Mouse (Mus musculus) small intestine, adult 2 months (tissue): ENCODE measurements around the gene Cyth4. TPM values are rescaled to one million over a fixed set of nuclear protein-coding genes. Genes with fewer than 3 reads are reported as not detected.

ENCODE experiments used
- H3K27ac ChIP-seq: fragments of 200-500 bp; 2 replicates; pipeline ENCODE4 v1.5.1; 2012; ENCODE audit warnings: low read depth, low read length, control low read depth, inconsistent platforms; ENCODE audit not compliant: insufficient read depth
- H3K27me3 ChIP-seq: fragments of 200-500 bp; 2 replicates; pipeline ENCODE4 v1.6.1; 2012; ENCODE audit warnings: mild to moderate bottlenecking, moderate library complexity, low read length, inconsistent platforms; ENCODE audit not compliant: control insufficient read depth, insufficient read depth
- H3K36me3 ChIP-seq: fragments of 200-500 bp; 2 replicates; pipeline ENCODE4 v1.6.1; 2012; ENCODE audit warnings: mild to moderate bottlenecking, low read length, control low read depth, inconsistent platforms; ENCODE audit not compliant: control insufficient read depth, insufficient read depth
- H3K4me1 ChIP-seq: fragments of 200-500 bp; 2 replicates; pipeline ENCODE4 v1.6.1; 2012; ENCODE audit warnings: low read length, inconsistent platforms, mixed read lengths; ENCODE audit not compliant: control insufficient read depth, insufficient read depth, insufficient read length
- H3K4me3 ChIP-seq: fragments of 200-500 bp; 2 replicates; pipeline ENCODE4 v1.5.1; 2012; ENCODE audit warnings: low read depth, mild to moderate bottlenecking, control low read depth, inconsistent platforms, low read length, moderate library complexity
- CTCF ChIP-seq: fragments of 200-500 bp; IDR thresholded peaks from 2 replicates; pipeline ENCODE4 v1.5.1; 2012; ENCODE audit warnings: low read depth, mild to moderate bottlenecking, control low read depth, inconsistent platforms, low read length, moderate library complexity, mixed read lengths; ENCODE audit not compliant: insufficient replicate concordance, insufficient read length; ENCODE audit errors: extremely low read depth
- POLR2A ChIP-seq: fragments of 200-500 bp; IDR thresholded peaks from 2 replicates; pipeline ENCODE4 v1.6.1; 2012; ENCODE audit warnings: low read depth, mild to moderate bottlenecking, control low read depth, inconsistent platforms, low read length, moderate library complexity
- WGBS: fragments of 180-500 bp; shearing (Covaris S2); methylation state at CpG from one replicate; pipeline ENCODE4 v1.1.7; 2018; 5-methylcytosine and 5-hydroxymethylcytosine counted together
- polyA plus RNA-seq: library from polyadenylated mRNA; depleted of rRNA; stranded (reverse); fragments of >200 nt; gene quantifications from 2 replicates; pipeline ENCODE4 v1.2.3, GENCODE M21; 2012

Gene Cyth4
- polyA plus RNA-seq, 1 experiment: 12.7 TPM

GRCm38 (mm10) chr15:78599529-78600193 lies 2.8 kb downstream of the Cyth4 start:
- no peak overlapping the region for H3K27ac ChIP-seq
- 70% methylated on average over 13 of the region's 13 CpGs for WGBS
- H3K4me3 ChIP-seq: no peak overlapping the region

GRCm38 (mm10) chr15:78601180-78601579 lies 4.3 kb downstream of the Cyth4 start:
- Histone ChIP-seq H3K27ac (no peak overlapping the region), H3K4me3 (no peak overlapping the region), H3K36me3 (no peaks in the 10 kb centered on the region; the same call in 1 of the 2 replicates), H3K4me1 (peaks cover 4% of the 10 kb centered on the region), H3K27me3 (no peaks in the 10 kb centered on the region)
- TF ChIP-seq CTCF (no peak), POLR2A (no peak)
- WGBS: 58% methylated on average over 6 of the region's 6 CpGs

More at GRCm38 (mm10) chr15:78599529-78600193, 2.8 kb downstream of the Cyth4 start:
- TF ChIP-seq CTCF (no peak), POLR2A (no peak)
- no peaks in the 10 kb centered on the region for H3K27me3 ChIP-seq
- H3K4me1 ChIP-seq: peaks cover 7% of the 10 kb centered on the region
- H3K36me3 ChIP-seq: no peaks in the 10 kb centered on the region; the same call in 1 of the 2 replicates

- H3K4me3 ChIP-seq: no peak overlapping the region
- no peaks in the 10 kb centered on the region for H3K27me3 ChIP-seq
- H3K36me3 ChIP-seq: no peaks in the 10 kb centered on the region; the same call in 1 of the 2 replicates
- peaks cover 6% of the 10 kb centered on the region for H3K4me1 ChIP-seq
- no peak overlapping the region for H3K27ac ChIP-seq
- TF ChIP-seq CTCF: no peak
- no peak for TF ChIP-seq POLR2A
- WGBS: 54% methylated on average over 6 of the region's 6 CpGs
These were observed 7.4 kb downstream of the Cyth4 start for GRCm38 (mm10) chr15:78604255-78604654.

- 27% methylated on average over 3 of the region's 3 CpGs for WGBS
- no peak overlapping the region for H3K27ac ChIP-seq
- peaks cover 6% of the 10 kb centered on the region for H3K4me1 ChIP-seq
- no peaks in the 10 kb centered on the region for H3K27me3 ChIP-seq
- no peak overlapping the region for H3K4me3 ChIP-seq
- TF ChIP-seq CTCF (no peak), POLR2A (no peak)
- no peaks in the 10 kb centered on the region; the same call in 1 of the 2 replicates for H3K36me3 ChIP-seq
These were observed 8.5 kb downstream of the Cyth4 start for GRCm38 (mm10) chr15:78605371-78605791.

- 38% methylated on average over 6 of the region's 6 CpGs for WGBS
These were observed 9.2 kb downstream of the Cyth4 start for GRCm38 (mm10) chr15:78606059-78606458.

GRCm38 (mm10) chr15:78607463-78607862 lies 10.6 kb downstream of the Cyth4 start:
- Histone ChIP-seq H3K36me3 (no peaks in the 10 kb centered on the region; the same call in 1 of the 2 replicates), H3K27ac (no peak overlapping the region), H3K4me1 (peaks cover 6% of the 10 kb centered on the region), H3K27me3 (no peaks in the 10 kb centered on the region), H3K4me3 (no peak overlapping the region)
- WGBS: 55% methylated on average over 4 of the region's 4 CpGs
- no peak for TF ChIP-seq POLR2A
- TF ChIP-seq CTCF: no peak

More at GRCm38 (mm10) chr15:78606059-78606458, 9.2 kb downstream of the Cyth4 start:
- Histone ChIP-seq H3K27me3 (no peaks in the 10 kb centered on the region), H3K4me3 (no peak overlapping the region), H3K36me3 (no peaks in the 10 kb centered on the region; the same call in 1 of the 2 replicates), H3K4me1 (peaks cover 6% of the 10 kb centered on the region), H3K27ac (no peak overlapping the region)
- no peak for TF ChIP-seq POLR2A
- no peak for TF ChIP-seq CTCF

- WGBS: 61% methylated on average over 12 of the region's 12 CpGs
- H3K4me3 ChIP-seq: no peak overlapping the region
- no peaks in the 10 kb centered on the region for H3K36me3 ChIP-seq
- peaks cover 13% of the 10 kb centered on the region for H3K4me1 ChIP-seq
- TF ChIP-seq CTCF (no peak), POLR2A (no peak)
- no peaks in the 10 kb centered on the region for H3K27me3 ChIP-seq
- no peak overlapping the region for H3K27ac ChIP-seq
These were observed 14.0 kb downstream of the Cyth4 start for GRCm38 (mm10) chr15:78610705-78611462.
